Mouse (Mus musculus): ENCODE data around the gene Tmem88b. TPM values are rescaled to one million over a fixed set of nuclear protein-coding genes. Genes with fewer than 3 reads are reported as not detected.
"Not testable (repeated sequence)": the region's sequence is repeated elsewhere in the genome, so short reads cannot be mapped to it uniquely, and the experiment has no call there.

Gene Tmem88b
- polyA plus RNA-seq, 1 experiment from 2014 or later = 0.47 TPM

GRCm38 (mm10) chr4:155746575-155747490, 38.8 kb downstream of the Tmem88b start:
- Histone ChIP-seq H3K27me3 (no peaks in the 10 kb centered on the region), H3K9me3 (replicated peaks) (no peaks in the 10 kb centered on the region), H3K27ac (no peak overlapping the region), H3K36me3 (peaks cover 99% of the 10 kb centered on the region), H3K9ac (no peak overlapping the region), H3K4me2 (no peak overlapping the region), H3K4me3 (replicated peaks) (no peak overlapping the region), H3K4me1 (no peaks in the 10 kb centered on the region)
- ATAC-seq (replicated peaks; ENCODE audit: low FRiP score) = no peak
- WGBS = 92% methylated on average over 17 of the region's 17 CpGs

GRCm38 (mm10) chr4:155746036-155746548, 39.6 kb downstream of the Tmem88b start:
- WGBS = 86% methylated on average over 8 of the region's 8 CpGs
- Histone ChIP-seq H3K36me3 (peaks cover 99% of the 10 kb centered on the region), H3K4me1 (no peaks in the 10 kb centered on the region), H3K27me3 (no peaks in the 10 kb centered on the region), H3K9ac (no peak overlapping the region), H3K4me2 (no peak overlapping the region), H3K9me3 (replicated peaks) (no peaks in the 10 kb centered on the region), H3K4me3 (replicated peaks) (no peak overlapping the region), H3K27ac (no peak overlapping the region)
- no peak for ATAC-seq (replicated peaks; ENCODE audit: low FRiP score)

DNA sequence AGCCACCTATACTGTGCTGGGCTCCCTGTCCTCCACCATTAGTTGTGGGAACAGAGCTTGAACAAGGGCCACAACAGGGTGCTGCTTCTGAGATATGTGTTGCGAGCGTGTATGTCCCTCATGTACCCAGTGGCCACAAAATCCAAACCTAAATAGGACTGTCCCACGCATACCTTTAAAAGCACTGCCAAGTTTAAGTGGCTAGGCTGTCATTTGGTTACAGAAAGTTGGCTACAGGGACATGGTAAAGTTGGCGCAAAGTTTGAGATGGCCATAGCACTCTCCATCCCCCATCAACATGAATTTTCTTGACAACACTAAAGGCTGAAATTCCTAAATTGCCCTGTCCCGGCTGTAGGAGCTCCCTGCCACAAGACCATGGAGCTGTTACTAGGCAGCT, 40.5 kb downstream of the Tmem88b start:
- no peak for ATAC-seq (replicated peaks; ENCODE audit: low FRiP score)

GRCm38 (mm10) chr4:155744474-155744873, 41.2 kb downstream of the Tmem88b start:
- no peaks in the 10 kb centered on the region for H3K9me3 ChIP-seq (replicated peaks)
- WGBS = 91% methylated on average over 8 of the region's 8 CpGs
- H3K4me2 ChIP-seq = no peak overlapping the region
- H3K36me3 ChIP-seq = peaks cover 99% of the 10 kb centered on the region
- no peak overlapping the region for H3K4me3 ChIP-seq (replicated peaks)
- no peak overlapping the region for H3K9ac ChIP-seq
- no peaks in the 10 kb centered on the region for H3K27me3 ChIP-seq
- no peak for ATAC-seq (replicated peaks; ENCODE audit: low FRiP score)
- H3K27ac ChIP-seq = no peak overlapping the region
- H3K4me1 ChIP-seq = no peaks in the 10 kb centered on the region

More for the DNA sequence above, 40.5 kb downstream of the Tmem88b start:
- Histone ChIP-seq H3K27me3 (no peaks in the 10 kb centered on the region), H3K4me2 (no peak overlapping the region), H3K9me3 (replicated peaks) (no peaks in the 10 kb centered on the region), H3K27ac (no peak overlapping the region), H3K4me3 (replicated peaks) (no peak overlapping the region), H3K36me3 (peaks cover 99% of the 10 kb centered on the region), H3K9ac (no peak overlapping the region), H3K4me1 (no peaks in the 10 kb centered on the region)
- 91% methylated on average over 5 of the region's 5 CpGs for WGBS

DNA sequence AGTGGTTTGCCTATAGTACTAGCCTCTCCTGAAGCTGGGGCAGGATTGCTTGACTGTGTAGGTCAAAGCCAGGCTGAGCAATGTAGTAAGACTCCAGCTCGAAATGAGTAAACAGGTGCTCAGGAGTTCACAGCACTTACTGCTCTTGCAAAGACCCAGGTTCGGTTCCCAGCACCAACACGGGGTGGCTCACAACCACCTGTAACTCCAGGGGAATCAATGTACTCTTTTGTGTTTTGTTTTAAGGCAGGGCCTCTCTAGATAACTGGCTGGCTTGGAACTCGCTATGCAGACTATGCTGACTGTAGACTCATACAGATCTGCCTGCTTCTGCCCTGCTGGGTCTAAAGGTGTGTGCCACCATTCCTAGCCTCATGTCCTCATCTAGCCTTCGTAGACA, 43.0 kb downstream of the Tmem88b start:
- Histone ChIP-seq H3K27me3 (no peaks in the 10 kb centered on the region), H3K4me3 (replicated peaks) (no peak overlapping the region), H3K27ac (no peak overlapping the region), H3K36me3 (peaks cover 83% of the 10 kb centered on the region), H3K4me2 (no peak overlapping the region), H3K9me3 (replicated peaks) (no peaks in the 10 kb centered on the region), H3K9ac (no peak overlapping the region), H3K4me1 (0 out of 2 replicates have a peak, but pooled peaks cover 6% of the 10 kb centered on the region)
- 95% methylated on average over 5 of the region's 5 CpGs for WGBS
- ATAC-seq (replicated peaks; ENCODE audit: low FRiP score) = no peak

DNA sequence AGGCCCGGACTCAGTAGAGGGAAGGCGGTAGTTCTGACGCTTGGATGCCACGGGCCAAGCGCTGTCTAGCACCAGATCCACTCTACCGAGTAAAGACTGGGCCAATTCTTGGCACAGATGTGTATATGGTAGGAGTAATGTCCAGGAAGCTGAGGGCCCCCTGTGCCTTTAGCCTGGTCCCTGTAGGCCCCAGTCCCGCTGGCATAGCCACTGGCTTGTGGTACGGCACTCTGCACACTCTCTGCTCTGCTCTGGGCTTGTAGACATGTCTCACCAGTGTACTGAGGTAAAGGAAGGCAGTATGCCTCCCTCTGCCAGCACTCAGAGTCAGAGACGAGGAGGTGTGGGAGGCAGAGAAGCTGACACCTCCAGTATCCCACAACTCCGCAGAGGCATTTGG, 45.0 kb downstream of the Tmem88b start:
- not testable (repeated sequence) for H3K27ac ChIP-seq; H3K4me2 ChIP-seq; ATAC-seq (replicated peaks; ENCODE audit: low FRiP score); H3K9me3 ChIP-seq (replicated peaks); H3K9ac ChIP-seq; H3K4me3 ChIP-seq (replicated peaks); H3K27me3 ChIP-seq
- H3K4me1 ChIP-seq = peaks cover 14% of the 10 kb centered on the region
- 83% methylated on average over 10 of the region's 10 CpGs for WGBS
- peaks cover 75% of the 10 kb centered on the region for H3K36me3 ChIP-seq

GRCm38 (mm10) chr4:155739741-155740636, 45.7 kb downstream of the Tmem88b start:
- ATAC-seq (replicated peaks; ENCODE audit: low FRiP score) = no peak
- H3K9me3 ChIP-seq (replicated peaks) = no peaks in the 10 kb centered on the region
- peaks cover 68% of the 10 kb centered on the region for H3K36me3 ChIP-seq
- H3K9ac ChIP-seq = no peak overlapping the region
- H3K27me3 ChIP-seq = no peaks in the 10 kb centered on the region
- no peak overlapping the region for H3K27ac ChIP-seq
- H3K4me1 ChIP-seq = peaks cover 19% of the 10 kb centered on the region
- H3K4me3 ChIP-seq (replicated peaks) = no peak overlapping the region
- WGBS = 86% methylated on average over 37 of the region's 37 CpGs
- H3K4me2 ChIP-seq = no peak overlapping the region

GRCm38 (mm10) chr4:155739152-155739551, 46.5 kb downstream of the Tmem88b start:
- ATAC-seq (replicated peaks; ENCODE audit: low FRiP score) = no peak
- WGBS = 88% methylated on average over 6 of the region's 6 CpGs
- no peaks in the 10 kb centered on the region for H3K27me3 ChIP-seq

GRCm38 (mm10) chr4:155738262-155738661, 47.4 kb downstream of the Tmem88b start:
- 51% methylated on average over 8 of the region's 8 CpGs for WGBS
- Histone ChIP-seq H3K9me3 (replicated peaks) (no peaks in the 10 kb centered on the region), H3K36me3 (peaks cover 53% of the 10 kb centered on the region), H3K27me3 (no peaks in the 10 kb centered on the region), H3K27ac (no peak overlapping the region), H3K4me3 (replicated peaks) (no peak overlapping the region), H3K4me1 (peaks cover 29% of the 10 kb centered on the region), H3K4me2 (no peak overlapping the region), H3K9ac (no peak overlapping the region)
- ATAC-seq (replicated peaks; ENCODE audit: low FRiP score) = no peak

More at GRCm38 (mm10) chr4:155739152-155739551, 46.5 kb downstream of the Tmem88b start:
- Histone ChIP-seq H3K9ac (no peak overlapping the region), H3K9me3 (replicated peaks) (no peaks in the 10 kb centered on the region), H3K36me3 (peaks cover 60% of the 10 kb centered on the region), H3K4me3 (replicated peaks) (no peak overlapping the region), H3K27ac (no peak overlapping the region), H3K4me2 (no peak overlapping the region), H3K4me1 (peaks cover 21% of the 10 kb centered on the region)

DNA sequence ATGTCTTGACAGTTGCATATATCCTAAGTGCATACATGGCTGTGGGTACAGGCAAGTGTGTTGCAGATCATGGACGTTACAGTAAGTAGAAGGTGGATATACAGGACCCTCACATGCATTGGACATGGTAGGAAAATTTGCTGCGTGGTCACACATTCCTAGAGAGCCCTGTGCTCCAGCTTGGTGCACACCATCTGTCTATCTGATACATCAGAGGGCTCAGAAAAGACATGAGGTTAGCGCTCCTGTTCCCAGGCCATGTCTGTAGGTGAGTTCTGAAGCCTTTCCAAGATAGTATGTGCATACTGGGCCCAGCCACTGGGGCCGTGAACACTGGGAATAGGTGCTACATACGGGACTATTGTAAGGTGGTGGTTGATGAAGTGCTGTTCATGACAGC, 49.3 kb downstream of the Tmem88b start:
- Histone ChIP-seq H3K9ac (no peak overlapping the region), H3K4me1 (peaks cover 31% of the 10 kb centered on the region), H3K36me3 (peaks cover 53% of the 10 kb centered on the region), H3K27me3 (no peaks in the 10 kb centered on the region), H3K4me3 (replicated peaks) (no peak overlapping the region), H3K9me3 (replicated peaks) (no peaks in the 10 kb centered on the region), H3K27ac (no peak overlapping the region; the same call in 1 of the 2 replicates), H3K4me2 (peak overlapping the region; percentile 96; the same call in 1 of the 2 replicates)
- ATAC-seq (replicated peaks; ENCODE audit: low FRiP score) = no peak
- 92% methylated on average over 5 of the region's 5 CpGs for WGBS

GRCm38 (mm10) chr4:155735788-155736187, 49.9 kb downstream of the Tmem88b start:
- peaks cover 53% of the 10 kb centered on the region for H3K36me3 ChIP-seq
- H3K4me3 ChIP-seq (replicated peaks) = peak overlapping the region; percentile 88
- peaks cover 31% of the 10 kb centered on the region for H3K4me1 ChIP-seq
- no peak for ATAC-seq (replicated peaks; ENCODE audit: low FRiP score)
- peak overlapping the region; percentile 96 for H3K4me2 ChIP-seq
- no peaks in the 10 kb centered on the region for H3K27me3 ChIP-seq
- no peaks in the 10 kb centered on the region for H3K9me3 ChIP-seq (replicated peaks)
- WGBS = 62% methylated on average over 5 of the region's 5 CpGs
- H3K27ac ChIP-seq = peak overlapping the region; percentile 93
- peak overlapping the region; percentile 89 for H3K9ac ChIP-seq
